Mouse (Mus musculus): ENCODE measurements around the gene Tmem45b. TPM values are rescaled to one million over a fixed set of nuclear protein-coding genes. Genes with fewer than 3 reads are reported as not detected.

Gene Tmem45b
- polyA plus RNA-seq, 1 experiment from 2014 or later = 0.18 TPM

GRCm38 (mm10) chr9:31387206-31387605 is 77.1 kb downstream of the Tmem45b start:
- Histone ChIP-seq H3K4me2 (replicated peaks) (peak overlapping the region; percentile 69), H3K27ac (no peak overlapping the region), H3K4me1 (peaks cover 15% of the 10 kb centered on the region), H3K9me3 (replicated peaks) (no peaks in the 10 kb centered on the region), H3K36me3 (peaks cover 21% of the 10 kb centered on the region), H3K27me3 (no peaks in the 10 kb centered on the region), H3K9ac (peak overlapping the region; percentile 73; the same call in 1 of the 2 replicates), H3K4me3 (peak overlapping the region; percentile 70)
- whole genome bisulfite sequencing = 90% methylated on average over 5 of the region's 5 CpGs
- ATAC-seq (ENCODE audit: low FRiP score) = no peak

GRCm38 (mm10) chr9:31386368-31387180 is 77.7 kb downstream of the Tmem45b start:
- Histone ChIP-seq H3K4me3 (peak overlapping the region; percentile 70), H3K9ac (peak overlapping the region; percentile 73), H3K36me3 (peaks cover 14% of the 10 kb centered on the region), H3K4me1 (peaks cover 15% of the 10 kb centered on the region), H3K4me2 (replicated peaks) (peak overlapping the region; percentile 69), H3K9me3 (replicated peaks) (no peaks in the 10 kb centered on the region), H3K27me3 (no peaks in the 10 kb centered on the region), H3K27ac (peak overlapping the region; percentile 46)
- peak; percentile 81 for ATAC-seq (ENCODE audit: low FRiP score)
- whole genome bisulfite sequencing = 13% methylated on average over 42 of the region's 44 CpGs

GRCm38 (mm10) chr9:31385947-31386354 is 78.3 kb downstream of the Tmem45b start, which contains the start of gene Nfrkb:
Gene Nfrkb, plus strand, starts transcription at chr9:31386192.
- Histone ChIP-seq H3K36me3 (peaks cover 8% of the 10 kb centered on the region), H3K27ac (peak within 1 kb of the TSS; percentile 46), H3K4me2 (replicated peaks) (peak within 1 kb of the TSS; percentile 69), H3K9ac (peak within 1 kb of the TSS; percentile 73), H3K4me1 (peaks cover 15% of the 10 kb centered on the region), H3K27me3 (no peaks in the 10 kb centered on the region), H3K4me3 (peak within 1 kb of the TSS; percentile 70), H3K9me3 (replicated peaks) (no peaks in the 10 kb centered on the region)
- peak; percentile 98 for ATAC-seq (ENCODE audit: low FRiP score)
- 1% methylated on average over 45 of the region's 46 CpGs for WGBS

- peak; percentile 49; the same call in 1 of the 2 replicates for ATAC-seq (ENCODE audit: low FRiP score)
- H3K9me3 ChIP-seq (replicated peaks) = no peaks in the 10 kb centered on the region
- WGBS = 38% methylated on average over 4 of the region's 4 CpGs
Observed at GRCm38 (mm10) chr9:31385500-31385869, 78.8 kb downstream of the Tmem45b start.

GRCm38 (mm10) chr9:31384786-31385499 is 79.3 kb downstream of the Tmem45b start:
- Histone ChIP-seq H3K4me3 (no peak overlapping the region), H3K27ac (no peak overlapping the region), H3K27me3 (no peaks in the 10 kb centered on the region), H3K9me3 (replicated peaks) (no peaks in the 10 kb centered on the region), H3K4me2 (replicated peaks) (peak overlapping the region; percentile 69; the same call in 1 of the 2 replicates), H3K36me3 (no peaks in the 10 kb centered on the region), H3K9ac (no peak overlapping the region), H3K4me1 (peaks cover 15% of the 10 kb centered on the region)
- ATAC-seq (ENCODE audit: low FRiP score) = no peak
- 84% methylated on average over 17 of the region's 17 CpGs for WGBS

More at GRCm38 (mm10) chr9:31385500-31385869, 78.8 kb downstream of the Tmem45b start:
- H3K4me1 ChIP-seq = peaks cover 15% of the 10 kb centered on the region
- no peaks in the 10 kb centered on the region for H3K27me3 ChIP-seq
- peaks cover 4% of the 10 kb centered on the region for H3K36me3 ChIP-seq
- peak overlapping the region; percentile 69 for H3K4me2 ChIP-seq (replicated peaks)
- H3K4me3 ChIP-seq = peak overlapping the region; percentile 70
- peak overlapping the region; percentile 73; the same call in 1 of the 2 replicates for H3K9ac ChIP-seq
- H3K27ac ChIP-seq = no peak overlapping the region

- Histone ChIP-seq H3K9me3 (replicated peaks) (0 out of 2 replicates have a peak, but pooled peaks cover 3% of the 10 kb centered on the region), H3K4me1 (no peaks in the 10 kb centered on the region), H3K27me3 (no peaks in the 10 kb centered on the region), H3K27ac (no peak overlapping the region), H3K9ac (no peak overlapping the region), H3K36me3 (peaks cover 26% of the 10 kb centered on the region), H3K4me3 (no peak overlapping the region), H3K4me2 (replicated peaks) (no peak overlapping the region)
- ATAC-seq (ENCODE audit: low FRiP score) = no peak
Observed at GRCm38 (mm10) chr9:31376661-31377060, 87.6 kb downstream of the Tmem45b start.

Other genes with a start within 250 kb of the Tmem45b start
- gene Prdm10, start 183.9 kb downstream of the Tmem45b start, polyA plus RNA-seq (2016; fragmentation: Nextera tagmentation; extraction: Ambion mirVana) = 8.7 and 9.1 TPM in 2 replicates
- gene Nfrkb, start 78.3 kb downstream of the Tmem45b start, polyA plus RNA-seq (2016; fragmentation: Nextera tagmentation; extraction: Ambion mirVana) = 28.2 and 29.1 TPM in 2 replicates

All from hindbrain, embryonic 12.5 days (tissue).